Mouse (Mus musculus): ENCODE measurements around the gene Pdk2. TPM values are rescaled to one million over a fixed set of nuclear protein-coding genes. Genes with fewer than 3 reads are reported as not detected.

Gene Pdk2
- polyA plus RNA-seq, 1 experiment from 2014 or later = 16.2 TPM

GRCm38 (mm10) chr11:95042096-95042495, 942 bp upstream of the Pdk2 start:
- peaks cover 2% of the 10 kb centered on the region; the same call in 1 of the 2 replicates for H3K36me3 ChIP-seq (replicated peaks; ENCODE audit: insufficient read depth, low read length)
- peak overlapping the region; percentile 70; the same call in 1 of the 2 replicates for H3K27ac ChIP-seq (ENCODE audit: low read depth)
- 2% methylated on average over 11 of the region's 11 CpGs for WGBS (ENCODE audit: insufficient replicate concordance)
- peak overlapping the region; percentile 97 for H3K4me2 ChIP-seq (ENCODE audit: low read depth, low read length)
- H3K9ac ChIP-seq (replicated peaks) = peak overlapping the region; percentile 35
- H3K9me3 ChIP-seq (ENCODE audit: low read length) = no peaks in the 10 kb centered on the region
- ATAC-seq = peak; percentile 17; the same call in 1 of the 2 replicates
- peak; percentile 85 for DNase-seq
- H3K27me3 ChIP-seq (ENCODE audit: insufficient read depth, low read length) = no peaks in the 10 kb centered on the region
- TF ChIP-seq EP300 (IDR thresholded peaks at IDR 0.05; ENCODE audit: low read depth) (no peak), CTCF (IDR thresholded peaks at IDR 0.05; ENCODE audit: low read depth) (peak; percentile 92)
- peak overlapping the region; percentile 70 for H3K4me3 ChIP-seq (ENCODE audit: low read depth, low read length)
- H3K4me1 ChIP-seq (ENCODE audit: insufficient read depth) = peaks cover 21% of the 10 kb centered on the region

GRCm38 (mm10) chr11:95040491-95041138, 539 bp downstream of the Pdk2 start:
- Histone ChIP-seq H3K27me3 (ENCODE audit: insufficient read depth, low read length) (no peaks in the 10 kb centered on the region), H3K9me3 (ENCODE audit: low read length) (no peaks in the 10 kb centered on the region), H3K36me3 (replicated peaks; ENCODE audit: insufficient read depth, low read length) (peaks cover 2% of the 10 kb centered on the region; the same call in 1 of the 2 replicates), H3K4me3 (ENCODE audit: low read depth, low read length) (peak overlapping the region; percentile 70), H3K9ac (replicated peaks) (peak overlapping the region; percentile 78), H3K4me2 (ENCODE audit: low read depth, low read length) (peak overlapping the region; percentile 97), H3K4me1 (ENCODE audit: insufficient read depth) (peaks cover 21% of the 10 kb centered on the region), H3K27ac (ENCODE audit: low read depth) (peak overlapping the region; percentile 84)
- ATAC-seq (no peak), DNase-seq (peak; percentile 48)
- no peak for TF ChIP-seq CTCF (IDR thresholded peaks at IDR 0.05; ENCODE audit: low read depth)
- TF ChIP-seq EP300 (IDR thresholded peaks at IDR 0.05; ENCODE audit: low read depth) = no peak
- 3% methylated on average over 20 of the region's 20 CpGs for WGBS (ENCODE audit: insufficient replicate concordance)

- 79% methylated on average over 4 of the region's 4 CpGs for WGBS (ENCODE audit: insufficient replicate concordance)
- ATAC-seq (no peak), DNase-seq (no peak)
- no peak overlapping the region for H3K4me3 ChIP-seq (ENCODE audit: low read depth, low read length)
- no peaks in the 10 kb centered on the region for H3K27me3 ChIP-seq (ENCODE audit: insufficient read depth, low read length)
- peak overlapping the region; percentile 97 for H3K4me2 ChIP-seq (ENCODE audit: low read depth, low read length)
- H3K4me1 ChIP-seq (ENCODE audit: insufficient read depth) = peaks cover 21% of the 10 kb centered on the region
- H3K27ac ChIP-seq (ENCODE audit: low read depth) = peak overlapping the region; percentile 84
- H3K9me3 ChIP-seq (ENCODE audit: low read length) = no peaks in the 10 kb centered on the region
- no peak overlapping the region for H3K9ac ChIP-seq (replicated peaks)
- no peak for TF ChIP-seq EP300 (IDR thresholded peaks at IDR 0.05; ENCODE audit: low read depth)
- no peak for TF ChIP-seq CTCF (IDR thresholded peaks at IDR 0.05; ENCODE audit: low read depth)
- H3K36me3 ChIP-seq (replicated peaks; ENCODE audit: insufficient read depth, low read length) = no peaks in the 10 kb centered on the region; the same call in 1 of the 2 replicates
These were observed 1.4 kb downstream of the Pdk2 start for GRCm38 (mm10) chr11:95039766-95040165.

- peak overlapping the region; percentile 66 for H3K27ac ChIP-seq (ENCODE audit: low read depth)
These were observed 2.1 kb downstream of the Pdk2 start for GRCm38 (mm10) chr11:95038818-95039655.

GRCm38 (mm10) chr11:95038156-95038817, 2.9 kb downstream of the Pdk2 start:
- no peaks in the 10 kb centered on the region for H3K9me3 ChIP-seq (ENCODE audit: low read length)
- H3K27me3 ChIP-seq (ENCODE audit: insufficient read depth, low read length) = no peaks in the 10 kb centered on the region
- ATAC-seq = no peak
- 69% methylated on average over 14 of the region's 14 CpGs for WGBS (ENCODE audit: insufficient replicate concordance)
- H3K4me1 ChIP-seq (ENCODE audit: insufficient read depth) = peaks cover 21% of the 10 kb centered on the region
- DNase-seq = no peak
- H3K27ac ChIP-seq (ENCODE audit: low read depth) = peak overlapping the region; percentile 61; the same call in 1 of the 2 replicates
- no peak overlapping the region for H3K4me3 ChIP-seq (ENCODE audit: low read depth, low read length)
- H3K4me2 ChIP-seq (ENCODE audit: low read depth, low read length) = no peak overlapping the region
- TF ChIP-seq EP300 (IDR thresholded peaks at IDR 0.05; ENCODE audit: low read depth) = no peak
- no peak for TF ChIP-seq CTCF (IDR thresholded peaks at IDR 0.05; ENCODE audit: low read depth)
- H3K36me3 ChIP-seq (replicated peaks; ENCODE audit: insufficient read depth, low read length) = no peaks in the 10 kb centered on the region; the same call in 1 of the 2 replicates
- H3K9ac ChIP-seq (replicated peaks) = no peak overlapping the region

More at GRCm38 (mm10) chr11:95038818-95039655, 2.1 kb downstream of the Pdk2 start:
- peaks cover 21% of the 10 kb centered on the region for H3K4me1 ChIP-seq (ENCODE audit: insufficient read depth)
- no peak for TF ChIP-seq CTCF (IDR thresholded peaks at IDR 0.05; ENCODE audit: low read depth)
- TF ChIP-seq EP300 (IDR thresholded peaks at IDR 0.05; ENCODE audit: low read depth) = no peak
- WGBS (ENCODE audit: insufficient replicate concordance) = 76% methylated on average over 13 of the region's 13 CpGs
- H3K4me2 ChIP-seq (ENCODE audit: low read depth, low read length) = 0 out of 2 replicates have a peak overlapping the region, but pooled peaks have one; percentile 97
- H3K4me3 ChIP-seq (ENCODE audit: low read depth, low read length) = no peak overlapping the region
- H3K36me3 ChIP-seq (replicated peaks; ENCODE audit: insufficient read depth, low read length) = no peaks in the 10 kb centered on the region; the same call in 1 of the 2 replicates
- DNase-seq (no peak), ATAC-seq (peak; percentile 12)
- no peaks in the 10 kb centered on the region for H3K9me3 ChIP-seq (ENCODE audit: low read length)
- H3K27me3 ChIP-seq (ENCODE audit: insufficient read depth, low read length) = no peaks in the 10 kb centered on the region
- no peak overlapping the region for H3K9ac ChIP-seq (replicated peaks)
